Mouse (Mus musculus) brain, embryonic 14.5 days (tissue): ENCODE measurements around the gene Gm45837.

Experiments used
- CTCF ChIP-seq: fragments of 200-500 bp; IDR thresholded peaks from 2 replicates; pipeline ENCODE4 v1.5.1; 2012; ENCODE audit warnings: inconsistent platforms, mild to moderate bottlenecking, moderate library complexity, borderline replicate concordance; ENCODE audit not compliant: insufficient read depth, insufficient read length; ENCODE audit errors: extremely low read depth
- POLR2A ChIP-seq: fragments of 200-500 bp; IDR thresholded peaks from 2 replicates; pipeline ENCODE4 v1.6.1; 2012; ENCODE audit warnings: mild to moderate bottlenecking, inconsistent platforms, borderline replicate concordance; ENCODE audit not compliant: poor library complexity, insufficient read depth, insufficient read length, severe bottlenecking; ENCODE audit errors: extremely low read depth

DNA sequence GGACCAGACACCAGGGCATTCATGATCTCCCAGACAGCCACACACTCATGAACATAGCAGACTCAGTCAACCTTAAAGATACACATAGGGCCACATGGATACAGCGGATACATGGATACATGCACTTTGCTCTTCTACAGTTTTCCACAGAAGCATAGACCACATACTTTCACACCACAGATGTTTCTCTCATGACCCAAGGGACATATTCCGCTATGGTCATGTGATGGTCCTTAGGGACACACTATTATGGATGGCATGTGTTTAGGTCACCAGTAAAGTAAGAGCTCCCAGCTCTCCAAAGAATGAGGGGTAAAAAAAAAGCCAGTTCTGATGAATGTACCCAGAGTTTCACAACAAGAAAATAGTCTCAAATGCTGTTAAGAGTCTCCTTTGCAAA, 60.7 kb downstream of the Gm45837 start:
- no peak for TF ChIP-seq CTCF
- no peak for TF ChIP-seq POLR2A
